Mouse (Mus musculus): ENCODE results near the gene Fbp1.
"Not testable (repeated sequence)": the region's sequence is repeated elsewhere in the genome, so short reads cannot be mapped to it uniquely, and the experiment has no call there.

Fbp1 gene

GRCm38 (mm10) chr13:62887712-62888441 is at the start of gene Fbp1:
Fbp1 (minus strand) TSS chr13:62888282.
- DNase-seq (ENCODE audit: low read depth, low spot score): no peak

DNA sequence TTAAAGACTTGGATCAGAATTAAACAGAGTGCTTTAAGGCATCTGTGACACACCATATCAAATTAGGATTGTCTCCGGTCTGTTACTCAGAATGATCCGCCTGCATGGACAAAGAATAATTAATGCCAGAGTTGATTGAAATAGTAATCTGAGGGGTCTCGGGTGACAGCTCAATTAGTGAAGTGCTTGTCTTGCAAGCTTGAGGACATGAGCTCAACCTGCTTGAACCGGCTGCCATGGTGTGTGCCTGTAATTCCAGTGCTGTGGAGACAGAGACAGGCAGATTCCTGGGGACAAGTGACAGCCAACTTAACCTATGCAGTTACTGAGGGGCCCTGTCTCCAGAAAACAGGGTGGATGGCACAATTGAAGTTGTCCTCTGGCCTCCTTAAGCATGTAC is 44.4 kb upstream of the Fbp1 start:
- DNase-seq (ENCODE audit: low read depth, low spot score): no peak

DNA sequence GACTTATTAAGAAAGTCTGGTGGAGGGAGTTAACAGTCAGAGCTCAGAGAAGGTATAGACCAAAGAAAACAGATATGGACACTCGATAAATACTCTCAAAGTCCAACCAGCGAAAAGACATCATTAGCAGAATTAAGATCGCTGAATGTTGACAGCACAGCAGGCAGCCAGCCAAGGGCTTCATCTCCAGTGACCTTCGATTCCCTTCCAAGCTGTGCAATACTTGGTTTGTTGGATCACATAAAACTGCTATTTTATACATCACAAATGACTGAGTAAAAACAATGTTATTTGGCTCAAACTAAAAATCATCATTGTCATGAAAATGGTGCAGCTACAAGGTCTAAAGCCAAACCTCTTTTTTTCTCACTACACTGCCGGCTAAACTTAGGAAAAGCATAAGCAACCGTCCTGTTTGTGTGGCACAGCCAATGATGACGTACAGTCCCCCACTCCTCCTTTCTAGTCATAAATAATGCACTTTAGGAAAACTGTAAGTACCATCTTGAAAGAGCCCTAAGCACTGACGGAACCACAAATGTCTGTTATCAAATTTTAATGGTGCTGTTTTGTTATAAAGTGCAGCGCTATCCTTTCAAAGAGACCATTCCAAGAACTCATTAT is 41.8 kb upstream of the Fbp1 start:
- DNase-seq (ENCODE audit: low read depth, low spot score): no peak

- not testable (repeated sequence) for DNase-seq (ENCODE audit: low read depth, low spot score)
These were observed 41.1 kb upstream of the Fbp1 start for GRCm38 (mm10) chr13:62929144-62929543.

DNA sequence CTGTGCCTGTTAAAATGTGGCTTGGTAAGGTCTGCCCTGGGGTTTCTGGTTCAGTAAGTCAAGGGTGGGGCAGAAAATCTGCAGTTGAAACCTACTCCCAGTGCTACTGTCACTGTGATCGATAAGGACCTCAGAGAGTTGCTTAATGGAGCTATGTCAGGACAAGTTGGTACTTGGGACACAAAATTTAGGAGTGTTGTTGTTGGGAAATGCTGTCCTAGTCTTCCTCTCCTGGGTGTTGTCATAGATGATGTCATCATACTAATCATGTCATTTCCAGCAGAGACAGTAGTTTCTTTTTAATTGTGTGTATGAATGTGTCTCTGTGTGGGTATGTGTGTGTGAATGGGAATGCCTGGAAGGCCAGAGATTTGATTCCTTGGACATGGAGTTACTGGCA is 39.4 kb upstream of the Fbp1 start:
- DNase-seq (ENCODE audit: low read depth, low spot score): no peak

DNA sequence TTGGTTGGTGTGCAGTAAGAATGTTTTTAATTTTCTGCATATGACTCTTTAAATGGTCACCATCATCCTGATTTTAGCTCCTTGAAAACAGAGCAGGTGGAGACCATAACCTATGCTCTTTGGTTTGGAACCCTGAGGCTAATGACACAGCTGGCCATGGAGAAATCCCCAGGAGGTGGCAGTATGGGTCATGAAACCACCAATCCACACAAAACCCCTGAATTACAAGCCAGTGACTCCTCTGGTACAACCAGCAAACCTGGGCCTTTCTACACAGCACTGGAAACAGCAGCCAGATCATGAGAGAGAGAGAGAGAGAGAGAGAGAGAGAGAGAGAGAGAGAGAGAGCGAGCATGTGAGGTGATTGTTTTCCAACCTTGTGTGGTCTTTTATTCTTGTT is 38.4 kb upstream of the Fbp1 start:
- no peak for DNase-seq (ENCODE audit: low read depth, low spot score)

DNA sequence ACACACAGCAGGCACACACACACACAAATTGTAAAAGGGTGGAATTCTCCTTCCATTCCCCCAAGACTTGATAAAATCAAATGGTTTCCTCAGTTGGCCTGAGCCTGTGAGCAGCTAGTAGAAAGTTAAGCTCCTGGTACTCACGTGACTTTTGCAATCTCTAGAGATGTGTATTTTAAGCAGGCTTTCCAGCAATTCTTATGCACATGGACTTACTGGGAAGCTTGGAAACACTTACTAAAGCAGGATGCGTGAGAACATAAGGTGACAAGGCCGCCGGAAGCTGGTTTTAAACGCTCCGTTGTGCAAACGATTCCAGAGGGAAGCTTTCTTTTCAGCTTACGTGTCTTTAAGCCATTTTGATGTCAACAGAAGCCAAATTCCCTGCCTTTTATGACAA is 35.1 kb upstream of the Fbp1 start:
- DNase-seq (ENCODE audit: low read depth, low spot score): no peak

- DNase-seq (ENCODE audit: low read depth, low spot score): no peak
These were observed 34.6 kb upstream of the Fbp1 start for GRCm38 (mm10) chr13:62922645-62923044.

DNA sequence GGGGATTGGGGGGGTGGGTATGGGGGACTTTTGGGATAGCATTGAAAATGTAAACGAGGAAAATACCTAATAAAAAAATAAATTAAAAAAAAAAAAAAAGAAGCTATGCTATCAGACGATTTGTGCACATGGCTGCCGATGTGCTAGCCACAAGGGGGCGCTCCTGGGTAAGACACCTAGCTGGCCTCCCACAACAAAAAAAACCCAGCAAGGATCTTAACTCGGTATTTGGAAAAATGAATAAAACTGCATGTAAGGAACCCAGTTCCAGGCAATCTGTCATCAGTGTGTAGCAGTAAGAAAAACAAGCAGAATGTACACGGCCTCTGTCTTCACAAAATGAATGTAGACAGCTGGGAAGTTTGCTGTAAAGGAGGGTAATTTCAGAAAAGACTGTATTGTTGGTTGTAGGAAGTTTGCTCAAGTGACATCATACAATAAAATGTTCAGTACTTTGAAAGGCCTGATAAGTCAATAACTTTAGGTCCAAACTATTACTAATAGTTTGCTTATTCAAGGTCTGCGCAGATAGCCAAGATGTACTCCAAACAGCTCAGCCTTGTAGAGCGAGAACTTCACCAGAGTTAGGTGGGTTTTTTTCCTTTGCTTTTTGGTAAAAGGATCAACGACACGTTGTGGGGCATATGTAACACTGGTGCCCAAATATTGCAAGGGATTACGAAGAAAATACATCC is 31.7 kb upstream of the Fbp1 start:
- DNase-seq (ENCODE audit: low read depth, low spot score): peak; percentile 32

DNA sequence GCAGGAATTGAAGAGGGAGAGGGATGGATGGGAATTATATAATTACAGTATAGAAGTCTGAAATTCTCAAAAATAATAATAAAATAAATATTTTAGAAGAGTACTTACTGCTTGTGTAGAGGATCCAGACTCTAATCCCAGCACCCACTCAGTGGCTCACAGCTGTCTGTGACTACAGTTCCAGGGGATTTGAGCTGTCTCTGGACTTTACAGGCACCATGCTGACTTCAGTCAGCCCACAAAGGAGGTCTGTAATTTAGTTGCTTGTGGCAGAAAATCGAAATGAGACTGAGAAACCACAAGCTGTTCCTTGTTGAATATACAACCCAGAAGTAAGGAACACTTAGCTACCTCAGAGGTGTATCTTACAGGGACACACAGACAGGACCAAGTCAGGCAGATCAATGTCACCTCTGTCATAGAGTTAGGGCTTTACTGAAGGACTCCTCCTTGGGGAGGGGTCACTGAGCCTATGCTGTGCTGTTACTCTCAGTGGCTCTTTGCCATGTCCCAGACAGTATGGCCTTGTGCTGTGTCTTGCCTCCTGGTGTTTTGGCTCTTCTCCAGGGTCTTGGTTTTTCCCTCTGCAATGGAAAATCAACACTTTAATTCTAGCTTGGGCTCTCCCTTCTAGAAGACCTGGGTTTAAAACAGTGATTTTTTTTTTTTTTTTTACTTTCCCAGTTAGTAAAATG is 29.5 kb upstream of the Fbp1 start:
- no peak for DNase-seq (ENCODE audit: low read depth, low spot score)

DNA sequence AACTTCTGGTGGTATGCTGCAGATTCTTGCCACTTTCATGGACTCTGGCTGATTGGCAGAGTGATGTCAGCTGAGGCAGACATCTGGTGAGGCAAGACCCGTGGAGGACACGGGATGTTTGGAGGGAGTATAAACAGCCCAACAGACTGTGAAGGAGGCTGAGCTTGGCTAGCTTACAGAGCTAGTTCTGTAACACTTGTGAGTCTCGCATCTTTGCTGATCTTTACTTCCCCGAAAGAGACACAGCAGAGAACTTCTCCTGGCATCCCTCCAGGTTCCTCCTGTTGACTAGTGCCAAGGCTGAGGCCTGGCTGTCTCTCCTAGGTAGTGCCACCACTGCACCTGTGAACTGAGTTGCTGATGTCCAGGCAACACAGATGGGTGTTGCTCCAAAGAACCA is 28.6 kb upstream of the Fbp1 start:
- DNase-seq (ENCODE audit: low read depth, low spot score): no peak

DNA sequence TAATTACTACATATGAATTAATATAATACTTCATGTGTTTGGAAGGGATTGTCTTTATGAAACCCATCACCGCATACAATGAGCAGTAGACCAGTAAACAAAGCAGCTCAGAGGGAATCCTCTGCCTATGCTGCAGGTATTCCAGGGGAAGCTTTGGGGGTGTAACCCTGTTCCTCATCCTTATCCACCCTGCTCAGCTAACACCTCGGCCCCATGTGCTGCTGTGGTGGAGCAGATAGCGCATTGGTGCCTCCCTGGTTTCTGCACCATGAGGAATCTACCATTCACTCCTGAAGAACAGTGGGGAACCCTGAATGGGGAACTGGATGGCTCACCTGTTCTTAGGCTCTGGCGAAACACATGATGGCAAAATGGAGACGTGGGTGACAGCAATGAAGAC is 23.5 kb upstream of the Fbp1 start:
- no peak for DNase-seq (ENCODE audit: low read depth, low spot score)

DNA sequence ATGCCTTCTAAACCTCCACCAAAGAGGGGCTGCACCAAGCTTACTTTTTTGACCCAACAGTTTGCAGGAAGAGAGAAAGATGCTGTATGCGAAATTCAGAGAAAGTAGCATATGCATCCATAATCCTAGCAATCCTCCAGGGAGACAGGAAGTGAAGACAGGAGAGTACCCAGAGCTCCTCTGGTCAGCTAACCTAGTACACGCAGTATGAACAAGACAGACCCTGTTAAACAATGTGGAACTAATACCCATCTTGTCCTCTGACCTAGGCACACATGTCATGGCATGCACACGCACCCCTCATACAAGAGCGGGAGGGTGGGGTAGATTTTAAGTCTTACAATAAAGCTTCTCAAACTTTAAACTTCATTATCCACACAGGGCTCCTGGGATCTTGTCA is 22.1 kb upstream of the Fbp1 start:
- DNase-seq (ENCODE audit: low read depth, low spot score): no peak

DNA sequence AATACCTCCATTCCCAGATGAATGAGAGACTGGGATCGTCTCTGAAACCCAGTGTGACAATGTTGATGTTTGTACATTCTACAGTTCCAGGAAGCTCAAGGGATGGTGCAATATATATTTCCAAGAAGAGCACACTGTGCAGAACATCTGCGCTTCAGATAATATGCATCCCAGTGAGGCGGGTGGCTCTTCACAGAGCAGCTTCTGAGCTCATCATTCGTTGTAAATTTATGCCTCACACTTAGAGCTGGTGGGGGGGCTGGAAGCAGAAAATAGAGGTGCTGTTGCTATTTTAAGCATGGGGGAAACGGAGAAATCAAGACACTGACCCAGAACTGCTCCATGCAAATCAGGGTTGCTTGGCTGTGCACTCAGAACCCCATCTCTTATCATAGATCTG is 21.7 kb upstream of the Fbp1 start:
- DNase-seq (ENCODE audit: low read depth, low spot score): no peak

- no peak for DNase-seq (ENCODE audit: low read depth, low spot score)
These were observed 20.1 kb upstream of the Fbp1 start for GRCm38 (mm10) chr13:62908163-62908559.

DNA sequence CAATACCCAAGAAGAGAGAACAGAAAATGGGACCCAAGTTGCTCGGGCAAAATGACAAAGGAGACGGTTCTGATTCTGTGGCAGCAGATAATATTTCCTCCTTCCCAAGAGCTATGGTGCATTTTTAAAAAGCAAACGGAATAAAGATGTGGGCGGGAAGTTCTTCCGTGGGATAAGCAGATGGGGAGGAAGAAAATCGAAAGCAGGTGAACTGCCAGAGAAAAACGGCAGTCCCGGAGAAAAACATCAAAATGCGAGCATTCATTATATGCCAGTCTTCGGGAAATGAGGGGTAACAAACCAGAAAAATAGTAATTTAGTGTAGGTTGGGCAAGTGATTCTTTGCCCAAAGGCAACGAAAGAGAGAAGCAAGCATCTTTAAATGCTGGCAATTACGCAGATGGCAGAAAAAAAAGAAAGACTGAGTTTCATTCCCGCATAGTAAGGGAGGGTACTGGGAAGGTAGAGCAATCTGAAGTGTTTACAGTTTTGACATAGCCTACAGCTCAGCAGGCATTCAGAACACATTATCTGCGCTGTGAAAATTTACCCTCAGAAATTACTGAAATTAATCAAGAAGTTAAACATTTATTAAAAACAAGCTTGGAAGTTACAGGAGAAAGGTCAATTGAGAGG is 19.6 kb upstream of the Fbp1 start:
- DNase-seq (ENCODE audit: low read depth, low spot score): no peak

DNA sequence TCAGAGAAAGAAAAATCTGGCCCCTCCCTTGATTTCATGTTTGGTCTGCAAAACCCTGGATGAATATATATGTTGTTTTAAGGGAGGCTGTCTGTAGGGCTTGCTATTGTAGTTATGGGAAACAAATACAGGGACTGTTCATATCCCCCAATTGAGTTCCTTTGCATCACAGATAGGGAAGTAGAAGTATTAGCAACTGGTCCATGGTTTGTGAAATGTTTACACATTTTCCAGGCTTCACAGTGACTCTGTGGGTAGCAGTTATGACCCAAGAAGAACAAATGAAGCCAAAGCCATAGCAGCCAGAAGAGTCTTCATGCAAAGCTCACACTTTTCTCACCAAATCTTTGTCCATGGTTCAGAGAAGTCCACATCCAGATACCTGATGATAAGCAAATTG is 13.1 kb upstream of the Fbp1 start:
- no peak for DNase-seq (ENCODE audit: low read depth, low spot score)

DNA sequence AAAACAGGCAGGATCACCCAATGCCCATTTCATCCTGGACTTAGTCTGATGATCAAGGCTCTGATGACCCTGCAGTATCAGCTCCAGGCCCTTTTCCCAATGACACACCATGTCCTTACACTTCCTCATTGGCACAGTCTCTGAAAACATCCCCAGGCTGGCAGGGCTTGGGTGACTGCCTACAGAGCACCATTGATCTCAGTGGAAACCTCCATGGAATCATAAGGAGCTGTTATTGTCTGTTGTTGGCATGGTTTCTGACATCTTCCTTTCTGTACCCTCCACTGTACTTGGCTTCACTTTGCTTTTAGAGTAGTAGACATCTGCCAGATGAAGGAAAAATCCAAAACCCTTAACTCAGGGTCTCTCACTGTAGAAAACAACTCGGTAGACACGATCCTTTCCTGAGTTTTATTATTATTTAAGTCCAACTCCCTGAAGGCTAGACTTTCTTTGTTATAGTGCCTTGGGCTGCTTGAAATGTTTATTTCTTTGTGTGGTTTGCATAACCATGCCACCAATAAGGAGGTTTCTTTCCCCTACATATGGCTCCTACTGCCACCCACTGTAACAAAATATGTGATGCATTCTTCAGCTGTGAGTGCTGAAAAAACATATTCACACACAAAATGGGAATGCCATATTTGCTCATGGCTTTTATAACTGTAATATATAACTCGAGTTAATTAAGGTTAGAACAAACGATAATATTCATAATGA is 10.0 kb upstream of the Fbp1 start:
- no peak for DNase-seq (ENCODE audit: low read depth, low spot score)

DNA sequence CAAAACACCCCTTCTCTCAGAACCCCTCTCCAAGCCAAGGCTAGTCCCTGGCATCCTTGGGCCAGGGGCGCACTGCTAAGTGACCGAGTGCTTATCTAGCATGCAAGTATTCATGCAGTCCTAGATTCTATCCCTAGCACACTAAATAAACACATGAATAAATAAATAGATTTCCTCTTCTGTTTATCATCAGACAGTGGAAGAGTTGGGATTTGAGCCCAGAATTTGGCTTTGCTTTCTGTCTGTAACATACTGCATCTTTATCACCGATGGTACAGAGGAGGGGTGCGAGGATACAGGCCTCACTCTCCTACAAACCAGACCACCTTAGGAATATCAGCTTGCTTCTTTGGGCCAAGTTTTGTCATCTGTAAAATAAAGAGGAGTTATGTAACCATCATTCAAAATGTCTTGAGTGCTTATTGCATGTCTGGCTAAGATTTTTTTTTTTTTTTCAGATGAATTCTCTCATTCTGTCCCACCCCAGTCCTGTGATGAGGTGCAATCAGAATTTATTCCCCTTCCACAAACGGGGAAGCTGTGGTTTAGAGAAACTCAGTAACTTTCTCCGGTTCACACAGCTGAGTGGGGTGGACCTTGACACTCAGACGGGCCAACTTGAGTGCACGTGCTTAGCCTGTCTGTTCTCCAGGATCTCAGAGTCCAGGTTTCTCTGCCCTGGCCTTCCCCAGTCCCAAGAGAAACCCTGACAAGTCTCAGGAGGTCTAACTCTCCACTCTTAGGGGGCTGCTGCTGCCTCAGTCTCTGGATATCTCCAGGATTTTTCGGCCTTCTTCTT is 5.2 kb upstream of the Fbp1 start:
- DNase-seq (ENCODE audit: low read depth, low spot score): no peak

- no peak for DNase-seq (ENCODE audit: low read depth, low spot score)
These were observed 1.2 kb upstream of the Fbp1 start for GRCm38 (mm10) chr13:62889311-62889710.

Measured in retina, adult 2 months (tissue).